Mouse (Mus musculus) liver, adult 2 months (tissue): Measurements from ENCODE around the gene Otud4.

ENCODE experiments used
- CTCF ChIP-seq: fragments of 200-500 bp; IDR thresholded peaks from 2 replicates; pipeline ENCODE4 v1.5.1; 2011; ENCODE audit warnings: low read depth, low read length, control low read depth
- POLR2A ChIP-seq: fragments of 200-500 bp; IDR thresholded peaks from 2 replicates; pipeline ENCODE4 v1.6.1; 2011; ENCODE audit warnings: low read length, control low read depth; ENCODE audit not compliant: insufficient read depth; ENCODE audit errors: extremely low read depth

GRCm38 (mm10) chr8:79653736-79654135, 14.3 kb downstream of the Otud4 start:
- no peak for TF ChIP-seq CTCF
- no peak for TF ChIP-seq POLR2A
